Comparison of ENCODE assay signal across 8 mouse cellular contexts in genomic region chr7:46640062-46640461, GRCm38 (mm10). TPM values are rescaled to one million over a fixed set of nuclear protein-coding genes. Genes with fewer than 3 reads are reported as not detected.
DNase-seq lines count a peak whose midpoint lies in the region; ATAC-seq and TF ChIP-seq lines count a peak whose summit lies in the region.

No protein-coding gene starts in this region.

- H3K27ac ChIP-seq in heart, embryonic 16.5 days (ENCODE audit: low read length) = no peak overlapping the region
- no peak overlapping the region for H3K27ac ChIP-seq in bone marrow macrophage, adult 2 months (ENCODE audit: insufficient read depth, low read depth, low read length)
- peak overlapping the region; percentile 84 for H3K27ac ChIP-seq in hindbrain, postnatal 0 days
- peak overlapping the region; percentile 85 for H3K27ac ChIP-seq in midbrain, embryonic 15.5 days

- peak; percentile 18; the same call in 1 of the 2 replicates for ATAC-seq in heart, embryonic 16.5 days (replicated peaks; ENCODE audit: extremely low read depth, insufficient read depth, low FRiP score)
- ATAC-seq in hindbrain, postnatal 0 days = no peak
- no peak; the same call in 1 of the 2 replicates for ATAC-seq in midbrain, embryonic 15.5 days (replicated peaks)

- TF ChIP-seq CTCF in bone marrow macrophage, adult 2 months (IDR thresholded peaks at IDR 0.05; ENCODE audit: low read depth, low read length) = no peak
- peak; percentile 1; the same call in 1 of the 2 replicates for TF ChIP-seq CTCF in hindbrain, postnatal 0 days (IDR thresholded peaks at IDR 0.05; ENCODE audit: low read depth)

- peak overlapping the region; percentile 93 for H3K4me2 ChIP-seq in heart, embryonic 16.5 days (ENCODE audit: low read depth, low read length)
- peak overlapping the region; percentile 82 for H3K4me2 ChIP-seq in hindbrain, postnatal 0 days (ENCODE audit: low read depth, low read length)
- peak overlapping the region; percentile 71 for H3K4me2 ChIP-seq in midbrain, embryonic 15.5 days

- peaks cover 6% of the 10 kb centered on the region; the same call in 1 of the 2 replicates for H3K4me1 ChIP-seq in heart, embryonic 16.5 days (ENCODE audit: control insufficient read depth, insufficient read depth, low read length)
- H3K4me1 ChIP-seq in bone marrow macrophage, adult 2 months (ENCODE audit: control insufficient read depth, insufficient read depth, low read length) = peaks cover 8% of the 10 kb centered on the region
- no peaks in the 10 kb centered on the region for H3K4me1 ChIP-seq in hindbrain, postnatal 0 days (ENCODE audit: insufficient read depth, low read length)
- H3K4me1 ChIP-seq in midbrain, embryonic 15.5 days = peaks cover 28% of the 10 kb centered on the region

- no peak for TF ChIP-seq POLR2A in bone marrow macrophage, adult 2 months (IDR thresholded peaks at IDR 0.05; ENCODE audit: borderline replicate concordance, low read depth, low read length)

- 0 out of 2 replicates have a peak, but pooled peaks cover 2% of the 10 kb centered on the region for H3K27me3 ChIP-seq in heart, embryonic 16.5 days (ENCODE audit: control insufficient read depth, insufficient read depth, low read length)
- H3K27me3 ChIP-seq in hindbrain, postnatal 0 days (ENCODE audit: insufficient read depth, low read length) = no peaks in the 10 kb centered on the region
- H3K27me3 ChIP-seq in midbrain, embryonic 15.5 days (replicated peaks) = no peaks in the 10 kb centered on the region

- no peak for DNase-seq in heart, adult 8-10 months (ENCODE audit: low spot score)
- DNase-seq in hindbrain, postnatal 0 days (ENCODE audit: low spot score) = no peak
- DNase-seq in cerebellum, postnatal 14 days = no peak
- no peak for DNase-seq in spleen, adult 12 weeks (ENCODE audit: low spot score)
- no peak for DNase-seq in B cell, adult 2 months

- no peaks in the 10 kb centered on the region for H3K36me3 ChIP-seq in heart, embryonic 16.5 days (ENCODE audit: control insufficient read depth, insufficient read depth)
- no peaks in the 10 kb centered on the region for H3K36me3 ChIP-seq in hindbrain, postnatal 0 days (ENCODE audit: insufficient read depth, low read length)
- no peaks in the 10 kb centered on the region for H3K36me3 ChIP-seq in midbrain, embryonic 15.5 days (replicated peaks)

- peak overlapping the region; percentile 79 for H3K9ac ChIP-seq in heart, embryonic 16.5 days (ENCODE audit: low read length)
- H3K9ac ChIP-seq in hindbrain, postnatal 0 days (replicated peaks; ENCODE audit: low read length) = peak overlapping the region; percentile 80
- peak overlapping the region; percentile 75 for H3K9ac ChIP-seq in midbrain, embryonic 15.5 days

- no peaks in the 10 kb centered on the region for H3K9me3 ChIP-seq in heart, embryonic 16.5 days (replicated peaks; ENCODE audit: control insufficient read depth, low read length)
- no peaks in the 10 kb centered on the region for H3K9me3 ChIP-seq in hindbrain, postnatal 0 days (ENCODE audit: low read length)
- no peaks in the 10 kb centered on the region for H3K9me3 ChIP-seq in midbrain, embryonic 15.5 days

- WGBS in heart, embryonic 16.5 days = 14% methylated on average over 17 of the region's 17 CpGs
- 9% methylated on average over 17 of the region's 17 CpGs for WGBS in hindbrain, postnatal 0 days
- WGBS in midbrain, embryonic 15.5 days = 5% methylated on average over 17 of the region's 17 CpGs

- peak overlapping the region; percentile 74 for H3K4me3 ChIP-seq in heart, embryonic 16.5 days (ENCODE audit: low read length)
- H3K4me3 ChIP-seq in bone marrow macrophage, adult 2 months (ENCODE audit: insufficient read depth, low read length) = peak overlapping the region; percentile 82
- peak overlapping the region; percentile 72 for H3K4me3 ChIP-seq in hindbrain, postnatal 0 days (ENCODE audit: low read length)
- peak overlapping the region; percentile 71 for H3K4me3 ChIP-seq in midbrain, embryonic 15.5 days

RNA-seq across cellular contexts. Expression of gene Sergef, which starts 0.5 kb away (rescaled TPM):
- 11.0 and 11.4 TPM in 2 replicates for polyA plus RNA-seq in heart, embryonic 16.5 days (2015; fragmentation: Nextera tagmentation; extraction: Ambion mirVana)
- total RNA-seq in heart, adult 8-10 months (2022) = 1 to 10 TPM; 3.9 to 6.9 (median 5.0) TPM
- polyA plus RNA-seq in bone marrow macrophage, adult 2 months (2012; ENCODE audit: insufficient read depth, insufficient read length, missing spikeins) = 7.0 and 7.4 TPM in 2 replicates
- 41.8 and 53.5 TPM in 2 replicates for total RNA-seq in hindbrain, postnatal 0 days (2014; rRNA removed)
- 45.6 and 48.0 TPM in 2 replicates for polyA plus RNA-seq in hindbrain, postnatal 0 days (2015; fragmentation: Nextera tagmentation; extraction: Ambion mirVana)
- 42.9 and 45.6 TPM in 2 replicates for polyA plus RNA-seq in midbrain, embryonic 15.5 days (2015; fragmentation: Nextera tagmentation; extraction: Ambion mirVana)

RNA-seq across cellular contexts. Expression of gene Tph1, which starts 32.3 kb away (rescaled TPM):
- polyA plus RNA-seq in heart, embryonic 16.5 days (2015; fragmentation: Nextera tagmentation; extraction: Ambion mirVana) = 0.61 and 1.1 TPM in 2 replicates
- not detected for total RNA-seq in heart, adult 8-10 months (2022)
- polyA plus RNA-seq in bone marrow macrophage, adult 2 months (2012; ENCODE audit: insufficient read depth, insufficient read length, missing spikeins) = not detected in 2 replicates
- 0.73 and 1.0 TPM in 2 replicates for total RNA-seq in hindbrain, postnatal 0 days (2014; rRNA removed)
- polyA plus RNA-seq in hindbrain, postnatal 0 days (2015; fragmentation: Nextera tagmentation; extraction: Ambion mirVana) = 0.73 and 0.98 TPM in 2 replicates
- polyA plus RNA-seq in midbrain, embryonic 15.5 days (2015; fragmentation: Nextera tagmentation; extraction: Ambion mirVana) = 0.78 and 0.80 TPM in 2 replicates

Comparison
In these comparisons a context has a peak if more than half of its experiments do, and no peak if none do; other contexts are left out.
1. H3K27ac ChIP-seq: peak in hindbrain, postnatal 0 days (single experiment) and midbrain, embryonic 15.5 days (single experiment); none in heart, embryonic 16.5 days (single experiment) and bone marrow macrophage, adult 2 months (single experiment).
2. Peak in every context shown above with its lines, with median percentiles within 50 percentile points of each other: H3K4me2 ChIP-seq, H3K4me3 ChIP-seq and H3K9ac ChIP-seq.